Mouse (Mus musculus): ENCODE results near the gene Zfp668.

DNA sequence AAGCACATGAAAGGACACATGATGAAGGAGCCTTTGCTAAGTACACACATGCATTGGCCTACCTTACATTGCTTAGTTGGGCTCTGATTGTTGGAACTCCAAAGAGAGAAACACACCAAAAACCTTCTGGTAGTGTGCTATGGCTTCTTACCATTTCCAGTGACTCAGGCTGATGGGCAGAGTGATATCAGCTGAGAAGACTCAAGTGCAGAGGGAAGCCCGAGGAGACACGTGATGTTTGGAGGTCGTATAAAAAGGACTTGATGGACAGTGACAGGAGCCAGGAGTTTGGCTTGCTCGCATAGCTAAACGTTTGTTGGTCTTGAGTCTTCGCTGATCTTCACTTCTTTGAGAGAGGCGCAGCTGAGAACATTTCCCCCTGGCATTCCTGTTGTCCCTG, 20.9 kb upstream of the Zfp668 start:
- TF ChIP-seq CTCF (IDR thresholded peaks at IDR 0.05; ENCODE audit: control insufficient read depth, insufficient read depth, insufficient read length) (no peak), MAX (IDR thresholded peaks at IDR 0.05) (no peak), USF1 (IDR thresholded peaks at IDR 0.05; ENCODE audit: low read depth) (no peak), FOSL1 (IDR thresholded peaks at IDR 0.05; ENCODE audit: insufficient read depth, low read length, poor library complexity, severe bottlenecking) (no peak)
